8 mouse cellular contexts compared by ENCODE assay signal in genomic region chr1:133423166-133423542, GRCm38 (mm10). TPM values are rescaled to one million over a fixed set of nuclear protein-coding genes. Genes with fewer than 3 reads are reported as not detected.
DNase-seq lines count a peak whose midpoint lies in the region; ATAC-seq and TF ChIP-seq lines count a peak whose summit lies in the region.

No protein-coding gene starts in this region.

- peaks cover 3% of the 10 kb centered on the region; the same call in 1 of the 2 replicates for H3K4me1 ChIP-seq in cerebellum, adult 2 months (ENCODE audit: control insufficient read depth, insufficient read depth, low read length)
- H3K4me1 ChIP-seq in ES-E14 (ENCODE audit: control insufficient read depth in 2 of 2, insufficient read depth in 2 of 2, low read length in 2 of 2, poor library complexity in 1 of 2) = peaks cover 2 to 7% of the 10 kb centered on the region in 2 experiments; a peak in 2 of 4 replicates
- peaks cover 6% of the 10 kb centered on the region; the same call in 1 of the 2 replicates for H3K4me1 ChIP-seq in heart, postnatal 0 days (ENCODE audit: control insufficient read depth, insufficient read depth)
- peaks cover 10% of the 10 kb centered on the region; the same call in 1 of the 2 replicates for H3K4me1 ChIP-seq in liver, embryonic 15.5 days (replicated peaks)

- under 1% methylated on average over 31 of the region's 31 CpGs for WGBS in cerebellum, adult 2 months
- WGBS in heart, postnatal 0 days = under 1% methylated on average over 31 of the region's 31 CpGs
- under 1% methylated on average over 31 of the region's 31 CpGs for WGBS in liver, embryonic 15.5 days (ENCODE audit: insufficient replicate concordance)

- TF ChIP-seq CTCF in cerebellum, adult 2 months (IDR thresholded peaks at IDR 0.05; ENCODE audit: borderline replicate concordance, insufficient read depth, low read depth, low read length) = no peak
- no peak for TF ChIP-seq CTCF in heart, postnatal 0 days (IDR thresholded peaks at IDR 0.05; ENCODE audit: low read depth)

- ATAC-seq in heart, postnatal 0 days (ENCODE audit: insufficient read depth, low read depth) = no peak
- no peak for ATAC-seq in liver, embryonic 15.5 days (ENCODE audit: insufficient read depth)

- H3K9ac ChIP-seq in ES-E14 (ENCODE audit: insufficient read depth, low read depth, low read length, poor library complexity, severe bottlenecking) = peak overlapping the region; percentile 75
- peak overlapping the region; percentile 89 for H3K9ac ChIP-seq in heart, postnatal 0 days (replicated peaks; ENCODE audit: low read depth, low read length)
- H3K9ac ChIP-seq in liver, embryonic 15.5 days = peak overlapping the region; percentile 40; the same call in 1 of the 2 replicates

- H3K36me3 ChIP-seq in ES-E14 (ENCODE audit: control insufficient read depth, insufficient read depth, low read length, poor library complexity, severe bottlenecking) = no peaks in the 10 kb centered on the region
- H3K36me3 ChIP-seq in heart, postnatal 0 days (replicated peaks; ENCODE audit: control insufficient read depth, insufficient read depth, low read length) = no peaks in the 10 kb centered on the region
- H3K36me3 ChIP-seq in liver, embryonic 15.5 days (replicated peaks) = no peaks in the 10 kb centered on the region

- no peak overlapping the region for H3K27ac ChIP-seq in cerebellum, adult 2 months (ENCODE audit: insufficient read depth, low read length)
- H3K27ac ChIP-seq in ES-E14 (ENCODE audit: insufficient read depth, low read depth, low read length, poor library complexity, severe bottlenecking) = no peak overlapping the region
- peak overlapping the region; percentile 90 for H3K27ac ChIP-seq in heart, postnatal 0 days (ENCODE audit: low read depth)
- H3K27ac ChIP-seq in liver, embryonic 15.5 days (replicated peaks) = no peak overlapping the region

- no peak for TF ChIP-seq POLR2A in cerebellum, adult 2 months (IDR thresholded peaks at IDR 0.05; ENCODE audit: borderline replicate concordance, insufficient read depth, low read length)

- no peak for DNase-seq in cerebellum, adult 2 months
- DNase-seq in cerebellum, adult 8-10 months = no peak
- DNase-seq in ES-E14 (ENCODE audit: low read depth, low spot score) = no peak
- no peak for DNase-seq in heart, postnatal 0 days (ENCODE audit: low spot score)
- DNase-seq in testis, postnatal 14 days (ENCODE audit: low spot score) = peak; percentile 5
- DNase-seq in right cerebral cortex, adult 2 months (ENCODE audit: low spot score in 2 of 2) = no peak
- DNase-seq in gastrocnemius, postnatal 14 days = no peak

- peak overlapping the region; percentile 46 for H3K4me3 ChIP-seq in cerebellum, adult 2 months (replicated peaks; ENCODE audit: insufficient read depth, low read depth, low read length)
- peak overlapping the region; percentile 81 to 89 for H3K4me3 ChIP-seq in ES-E14 (ENCODE audit: insufficient read depth in 1 of 2, low read depth in 1 of 2, low read length in 2 of 2, poor library complexity in 1 of 2, severe bottlenecking in 1 of 2)
- peak overlapping the region; percentile 79 for H3K4me3 ChIP-seq in heart, postnatal 0 days (ENCODE audit: low read depth, low read length)
- peak overlapping the region; percentile 59 for H3K4me3 ChIP-seq in liver, embryonic 15.5 days (replicated peaks)

- in situ Hi-C loops in ES-E14 (cut with MboI; ENCODE audit: low sequenced_read_pairs in 2 of 2, unreplicated experiment in 2 of 2) = no loop called here

- peak overlapping the region; percentile 98 for H3K4me2 ChIP-seq in heart, postnatal 0 days (ENCODE audit: low read depth, low read length)
- peak overlapping the region; percentile 71 for H3K4me2 ChIP-seq in liver, embryonic 15.5 days

- H3K27me3 ChIP-seq in cerebellum, adult 2 months (ENCODE audit: control insufficient read depth, insufficient read depth, low read length) = peaks cover 2% of the 10 kb centered on the region; the same call in 1 of the 2 replicates
- peaks cover 12% of the 10 kb centered on the region; the same call in 1 of the 2 replicates for H3K27me3 ChIP-seq in heart, postnatal 0 days (ENCODE audit: control insufficient read depth, insufficient read depth, low read length)
- H3K27me3 ChIP-seq in liver, embryonic 15.5 days = peaks cover 65% of the 10 kb centered on the region

- intact Hi-C loops in gastrocnemius, postnatal 14 days (cut with DNase I; ENCODE audit: low total_unique reads) = loop anchor here (5.0 kb wide), 1 partner anchor 36 kb away; no protein-coding TSS in a partner anchor

- TF ChIP-seq EP300 in heart, postnatal 0 days (IDR thresholded peaks at IDR 0.05; ENCODE audit: low read depth) = no peak

- H3K9me3 ChIP-seq in ES-E14 (ENCODE audit: control insufficient read depth, insufficient read depth, low read depth, low read length) = no peaks in the 10 kb centered on the region
- no peaks in the 10 kb centered on the region for H3K9me3 ChIP-seq in heart, postnatal 0 days (replicated peaks; ENCODE audit: control insufficient read depth, low read length)
- H3K9me3 ChIP-seq in liver, embryonic 15.5 days (replicated peaks) = no peaks in the 10 kb centered on the region

TF ChIP-seq in ES-E14, 5 proteins besides CTCF, POLR2A, EP300 and RAD21:
- TF ChIP-seq CHD2 (IDR thresholded peaks at IDR 0.05; ENCODE audit: low read depth, low read length) (no peak), ZC3H11A (IDR thresholded peaks at IDR 0.05; ENCODE audit: borderline replicate concordance, low read depth, low read length) (no peak), ZNF384 (IDR thresholded peaks at IDR 0.05; ENCODE audit: low read depth, low read length) (no peak), HCFC1 (IDR thresholded peaks at IDR 0.05; ENCODE audit: borderline replicate concordance, insufficient read depth, low read length) (no peak), MAFK (IDR thresholded peaks at IDR 0.05; ENCODE audit: insufficient read depth, low read depth, low read length) (no peak)

RNA-seq across cellular contexts. Expression of gene Sox13, which starts 1.0 kb away (rescaled TPM):
- polyA plus RNA-seq in cerebellum, adult 2 months (2012; rRNA removed) = 13.6 and 15.4 TPM in 2 replicates
- 11.1 and 16.9 TPM in 2 replicates for total RNA-seq in ES-E14 (2012; rRNA removed)
- 8.5 and 17.9 TPM in 2 replicates for total RNA-seq in heart, postnatal 0 days (2014; rRNA removed; ENCODE audit: low replicate concordance)
- 3.0 and 3.3 TPM in 2 replicates for polyA plus RNA-seq in heart, postnatal 0 days (2015; fragmentation: Nextera tagmentation; extraction: Ambion mirVana)
- 1.6 and 1.9 TPM in 2 replicates for polyA plus RNA-seq in liver, embryonic 15.5 days (2015; fragmentation: Nextera tagmentation; extraction: Ambion mirVana)
- 10 to 100 TPM in 1 of 2 experiments, 1 to 10 TPM in 1; 9.7 to 10.9 TPM for total RNA-seq in gastrocnemius, postnatal 14 days (2021)

RNA-seq across cellular contexts. Expression of gene Etnk2, which starts 59.8 kb away (rescaled TPM):
- polyA plus RNA-seq in cerebellum, adult 2 months (2012; rRNA removed) = 5.0 and 5.6 TPM in 2 replicates
- 4.8 and 7.4 TPM in 2 replicates for total RNA-seq in ES-E14 (2012; rRNA removed)
- total RNA-seq in heart, postnatal 0 days (2014; rRNA removed; ENCODE audit: low replicate concordance) = 0.31 and 1.3 TPM in 2 replicates
- polyA plus RNA-seq in heart, postnatal 0 days (2015; fragmentation: Nextera tagmentation; extraction: Ambion mirVana) = 0.41 and 0.97 TPM in 2 replicates
- 11.3 and 14.2 TPM in 2 replicates for polyA plus RNA-seq in liver, embryonic 15.5 days (2015; fragmentation: Nextera tagmentation; extraction: Ambion mirVana)
- total RNA-seq in gastrocnemius, postnatal 14 days (2021) = under 1 TPM; 0.13 to 0.23 TPM
